Mouse (Mus musculus) liver, embryonic 16.5 days (tissue): ENCODE results near the gene Anxa6. TPM values are rescaled to one million over a fixed set of nuclear protein-coding genes. Genes with fewer than 3 reads are reported as not detected.
A peak's percentile ranks its signal among the peaks of the same experiment; 100 is the strongest.

ENCODE experiments used
- ATAC-seq: fragments of 200-750 bp; cut with Nextera tagmentation; 2 replicates; pipeline ENCODE4 v1.8.0; 2017; ENCODE audit warnings: low read depth, mild to moderate bottlenecking, moderate number of reproducible peaks, moderate library complexity
- H3K27ac ChIP-seq: fragments of 300-500 bp; sonication (generic); 2 replicates; pipeline ENCODE4 v1.5.1; 2014; ENCODE audit warnings: mild to moderate bottlenecking, low read length
- H3K27me3 ChIP-seq: fragments of 300-500 bp; sonication (generic); 2 replicates; pipeline ENCODE4 v1.6.1; 2014; ENCODE audit warnings: low read depth, low read length, mixed read lengths; ENCODE audit not compliant: control insufficient read depth, insufficient read depth
- H3K36me3 ChIP-seq: fragments of 300-500 bp; sonication (generic); 2 replicates; pipeline ENCODE4 v1.6.1; 2014; ENCODE audit warnings: mild to moderate bottlenecking; ENCODE audit not compliant: control insufficient read depth, insufficient read depth
- H3K4me1 ChIP-seq: fragments of 300-500 bp; sonication (generic); 2 replicates; pipeline ENCODE4 v1.6.1; 2014; ENCODE audit warnings: low read depth, low read length, mixed read lengths; ENCODE audit not compliant: control insufficient read depth
- H3K4me2 ChIP-seq: fragments of 300-500 bp; sonication (generic); 2 replicates; pipeline ENCODE4 v1.6.1; 2014; ENCODE audit warnings: low read depth, low read length, mixed read lengths
- H3K4me3 ChIP-seq: fragments of 300-500 bp; sonication (generic); 2 replicates; pipeline ENCODE4 v1.5.1; 2014; ENCODE audit warnings: low read depth, mild to moderate bottlenecking, low read length
- H3K9ac ChIP-seq: fragments of 300-500 bp; sonication (generic); 2 replicates; pipeline ENCODE4 v1.6.1; 2014; ENCODE audit warnings: low read depth, low read length
- H3K9me3 ChIP-seq: fragments of 300-500 bp; sonication (generic); replicated peaks from 2 replicates; pipeline ENCODE4 v1.6.1; 2016; ENCODE audit warnings: low read length; ENCODE audit not compliant: control insufficient read depth
- WGBS: fragments of 180-500 bp; shearing (Covaris S2); extraction: QIAGEN DNeasy Blood & Tissue Kit; methylation state at CpG from one replicate; pipeline ENCODE4 v1.1.7; 2014; ENCODE audit not compliant: insufficient replicate concordance; 5-methylcytosine and 5-hydroxymethylcytosine counted together
- polyA plus RNA-seq: library from polyadenylated mRNA; unstranded; fragments of >200 nt; fragmentation: Nextera tagmentation; extraction: Ambion mirVana; gene quantifications from 2 replicates; pipeline ENCODE4 v1.2.1, GENCODE M21; 2015

Gene Anxa6
- polyA plus RNA-seq, 1 experiment from 2014 or later: 66.1 TPM

DNA sequence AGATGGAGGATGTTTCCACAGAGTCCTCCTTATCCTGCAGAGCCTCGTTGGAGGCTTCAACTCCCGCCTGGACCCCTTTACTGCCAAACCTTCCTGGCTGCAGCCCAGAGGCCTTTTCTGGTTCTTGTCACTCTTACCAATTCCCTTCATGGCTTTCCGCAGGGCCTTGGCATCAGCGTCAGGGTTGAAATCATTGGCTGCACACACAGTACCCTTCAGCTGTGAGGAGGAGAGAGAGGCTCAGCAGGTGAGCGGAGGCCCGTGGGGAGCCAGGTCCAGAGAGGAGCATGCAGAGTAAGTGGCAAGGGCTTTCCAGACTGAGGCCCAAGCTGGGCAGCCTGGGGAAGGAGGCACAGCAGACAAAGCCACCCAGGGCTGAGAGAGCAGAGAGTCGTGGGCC lies 37.1 kb downstream of the Anxa6 start:
- H3K27me3 ChIP-seq: no peaks in the 10 kb centered on the region
- 69% methylated on average over 7 of the region's 7 CpGs for WGBS

DNA sequence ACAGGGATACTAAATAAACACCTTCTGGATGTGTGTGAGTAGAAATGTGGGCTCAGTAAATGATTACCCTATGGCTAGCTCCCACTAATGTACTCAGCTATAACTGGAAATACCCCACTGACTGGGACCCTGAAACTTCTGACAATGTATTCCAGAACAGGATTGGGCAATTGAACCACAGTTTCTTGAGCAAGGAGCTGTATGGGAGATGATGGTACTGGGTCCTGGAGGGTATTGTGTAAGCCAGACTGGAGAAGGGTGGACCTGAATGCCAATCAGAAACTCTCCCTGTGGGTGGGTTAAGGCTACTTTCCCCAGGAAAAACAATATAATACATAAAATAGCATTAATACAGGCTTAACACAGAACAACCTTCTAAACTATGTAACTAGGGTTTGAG lies 43.3 kb downstream of the Anxa6 start:
- Histone ChIP-seq H3K36me3 (peaks cover 7% of the 10 kb centered on the region), H3K27me3 (no peaks in the 10 kb centered on the region), H3K4me2 (no peak overlapping the region), H3K9me3 (no peaks in the 10 kb centered on the region), H3K4me3 (no peak overlapping the region), H3K27ac (no peak overlapping the region), H3K9ac (no peak overlapping the region), H3K4me1 (no peaks in the 10 kb centered on the region)
- no peak for ATAC-seq

More for the DNA sequence above, 37.1 kb downstream of the Anxa6 start:
- Histone ChIP-seq H3K9me3 (no peaks in the 10 kb centered on the region), H3K4me1 (no peaks in the 10 kb centered on the region), H3K4me2 (no peak overlapping the region), H3K27ac (no peak overlapping the region), H3K4me3 (no peak overlapping the region), H3K9ac (no peak overlapping the region), H3K36me3 (peaks cover 5% of the 10 kb centered on the region)
- no peak for ATAC-seq

DNA sequence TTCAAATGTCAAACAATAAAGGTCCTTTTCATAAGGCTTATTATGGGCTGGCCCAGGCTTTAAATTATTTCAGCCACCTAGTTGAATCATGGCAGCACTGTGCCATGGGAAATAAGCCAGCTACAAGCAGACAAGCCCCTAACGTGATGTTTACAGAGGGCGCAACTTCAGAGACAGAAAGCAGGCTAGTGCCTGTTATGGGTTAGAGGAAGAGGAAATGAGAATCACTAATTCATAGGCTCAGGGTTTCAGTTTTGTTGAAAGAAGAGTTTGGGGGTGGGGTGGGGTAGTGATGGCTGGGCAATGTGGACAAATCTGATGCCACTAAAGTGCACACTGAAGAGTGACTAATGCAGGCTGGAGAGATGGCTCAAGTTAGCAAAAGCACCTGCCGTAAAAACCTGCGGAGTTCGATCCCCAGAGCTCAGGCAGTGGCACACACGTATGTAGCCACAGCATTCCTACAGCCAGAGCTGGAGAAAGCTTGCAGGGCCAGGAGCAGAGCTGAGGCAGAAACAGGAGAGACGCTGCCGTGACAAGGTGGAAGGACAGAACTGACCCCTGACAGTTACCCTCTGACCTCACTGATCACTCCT lies 44.4 kb downstream of the Anxa6 start:
- no peak overlapping the region for H3K27ac ChIP-seq
- ATAC-seq: no peak
- H3K4me1 ChIP-seq: no peaks in the 10 kb centered on the region
- H3K27me3 ChIP-seq: no peaks in the 10 kb centered on the region
- H3K9ac ChIP-seq: no peak overlapping the region
- H3K36me3 ChIP-seq: peaks cover 7% of the 10 kb centered on the region
- H3K4me3 ChIP-seq: no peak overlapping the region
- 71% methylated on average over 8 of the region's 8 CpGs for WGBS
- no peak overlapping the region for H3K4me2 ChIP-seq
- H3K9me3 ChIP-seq: no peaks in the 10 kb centered on the region

DNA sequence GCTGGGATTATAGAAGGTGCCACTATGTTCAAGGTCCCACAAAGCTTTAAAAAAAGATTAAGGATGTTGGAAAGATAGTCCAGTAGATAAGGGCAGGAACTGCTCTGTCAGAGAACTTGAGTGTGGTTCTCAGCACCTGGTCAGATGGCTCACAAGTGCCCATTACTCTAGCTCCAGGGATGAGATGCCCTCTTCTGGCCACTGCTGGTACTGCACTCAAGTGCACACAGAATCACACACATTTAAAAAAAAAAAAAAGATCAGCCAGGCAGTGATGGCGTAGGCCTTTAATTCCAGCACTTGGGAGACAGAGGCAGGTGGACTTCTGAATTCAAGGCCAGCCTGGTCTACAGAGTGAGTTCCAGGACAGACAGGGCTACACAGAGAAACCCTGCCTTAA lies 45.3 kb downstream of the Anxa6 start:
- Histone ChIP-seq H3K4me3 (no peak overlapping the region), H3K27me3 (no peaks in the 10 kb centered on the region), H3K9me3 (no peaks in the 10 kb centered on the region), H3K4me1 (no peaks in the 10 kb centered on the region), H3K9ac (no peak overlapping the region), H3K4me2 (no peak overlapping the region), H3K27ac (no peak overlapping the region), H3K36me3 (peaks cover 7% of the 10 kb centered on the region)
- ATAC-seq: no peak
- 62% methylated on average over 1 of the region's 1 CpGs for WGBS

DNA sequence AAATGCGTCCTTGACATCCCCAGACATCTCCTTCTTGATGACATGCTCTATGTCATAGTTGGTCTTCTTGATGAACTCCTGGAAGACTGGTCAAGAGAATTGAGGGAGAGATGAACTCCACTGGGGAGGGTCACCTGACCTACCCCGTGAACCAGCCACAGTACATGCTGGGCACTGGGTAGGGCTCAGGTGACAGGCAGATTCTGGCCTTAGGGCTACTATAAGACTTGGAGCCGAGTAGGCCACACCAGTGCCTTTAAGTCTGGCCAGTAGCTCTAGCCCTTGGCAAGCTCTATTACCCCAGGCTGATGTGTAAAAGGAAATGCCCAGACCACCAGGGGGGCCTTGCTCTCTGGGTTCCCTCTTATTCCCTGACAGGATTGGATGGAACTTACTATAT lies 48.2 kb downstream of the Anxa6 start:
- no peaks in the 10 kb centered on the region for H3K4me1 ChIP-seq
- no peak overlapping the region for H3K4me3 ChIP-seq
- no peaks in the 10 kb centered on the region for H3K9me3 ChIP-seq
- ATAC-seq: peak; percentile 41; the same call in 1 of the 2 replicates
- H3K4me2 ChIP-seq: no peak overlapping the region
- peaks cover 14% of the 10 kb centered on the region for H3K36me3 ChIP-seq
- WGBS: 73% methylated on average over 3 of the region's 3 CpGs
- H3K27ac ChIP-seq: no peak overlapping the region
- no peak overlapping the region for H3K9ac ChIP-seq
- no peaks in the 10 kb centered on the region for H3K27me3 ChIP-seq

DNA sequence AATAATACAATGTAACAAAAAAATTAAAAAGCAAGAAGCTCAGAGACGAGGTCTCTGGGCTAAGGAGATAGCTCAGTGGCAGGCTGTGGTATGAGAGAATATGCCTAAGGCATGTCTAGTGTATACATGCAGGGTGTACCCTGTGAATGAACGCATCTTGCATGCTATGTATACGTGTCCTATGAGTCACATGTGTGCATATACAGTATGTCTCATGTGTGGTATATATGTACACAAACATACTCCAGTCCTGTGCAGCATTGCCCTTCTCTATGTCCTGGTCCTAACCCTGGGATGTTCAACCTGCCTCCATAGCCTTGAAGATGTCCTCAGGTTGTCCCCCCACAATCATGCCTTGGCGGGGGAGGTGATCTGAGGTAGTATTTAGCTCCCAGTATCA lies 48.7 kb downstream of the Anxa6 start:
- H3K4me1 ChIP-seq: no peaks in the 10 kb centered on the region
- ATAC-seq: no peak
- no peak overlapping the region for H3K27ac ChIP-seq
- peaks cover 14% of the 10 kb centered on the region for H3K36me3 ChIP-seq
- no peaks in the 10 kb centered on the region for H3K9me3 ChIP-seq
- H3K27me3 ChIP-seq: no peaks in the 10 kb centered on the region
- no peak overlapping the region for H3K4me2 ChIP-seq
- H3K4me3 ChIP-seq: no peak overlapping the region
- H3K9ac ChIP-seq: no peak overlapping the region
- 53% methylated on average over 4 of the region's 4 CpGs for WGBS

DNA sequence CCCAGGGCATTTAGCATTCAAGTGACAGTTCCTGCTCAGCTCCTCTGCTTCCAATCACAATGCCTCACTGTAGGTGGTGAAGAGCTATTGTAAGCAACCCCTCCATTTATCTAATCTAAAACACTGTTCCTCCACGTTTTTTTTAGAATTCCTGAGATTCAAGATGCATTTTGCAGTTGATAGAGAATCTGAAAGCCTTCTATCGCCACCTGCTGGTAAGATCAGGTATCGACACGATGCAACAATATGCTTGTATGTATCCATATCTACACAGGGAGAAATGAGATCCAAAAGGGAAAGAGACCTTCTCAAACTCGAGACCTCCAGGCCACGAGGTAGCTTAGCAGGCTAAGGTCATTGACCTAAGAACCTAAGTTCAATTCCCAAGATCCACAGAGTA lies 49.2 kb downstream of the Anxa6 start:
- no peak overlapping the region for H3K4me3 ChIP-seq
- no peaks in the 10 kb centered on the region for H3K27me3 ChIP-seq
- H3K9me3 ChIP-seq: no peaks in the 10 kb centered on the region
- H3K27ac ChIP-seq: no peak overlapping the region
- no peak for ATAC-seq
- H3K36me3 ChIP-seq: peaks cover 14% of the 10 kb centered on the region
- H3K4me2 ChIP-seq: no peak overlapping the region
- H3K4me1 ChIP-seq: no peaks in the 10 kb centered on the region
- no peak overlapping the region for H3K9ac ChIP-seq
- under 1% methylated on average over 6 of the region's 6 CpGs for WGBS

DNA sequence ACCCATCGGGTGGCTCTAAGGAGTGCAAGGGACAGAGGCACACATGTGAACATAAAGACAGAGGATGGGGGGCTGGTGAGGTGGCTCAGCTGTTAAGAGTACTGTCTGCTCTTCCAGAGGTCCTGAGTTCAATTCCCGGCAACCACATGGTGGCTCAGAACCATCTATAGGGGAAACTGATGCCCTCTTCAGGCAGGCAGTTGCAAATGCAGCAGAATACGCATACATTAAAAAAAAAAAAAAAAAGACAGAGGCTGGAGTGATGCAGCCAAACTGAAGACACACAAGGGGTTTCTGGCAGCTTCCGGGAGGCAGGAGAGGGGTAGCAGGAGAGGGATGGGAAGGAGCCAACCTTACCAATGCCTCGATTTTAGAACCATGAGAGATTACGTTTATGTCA lies 50.7 kb downstream of the Anxa6 start:
- Histone ChIP-seq H3K9ac (no peak overlapping the region), H3K27me3 (no peaks in the 10 kb centered on the region), H3K4me1 (no peaks in the 10 kb centered on the region), H3K36me3 (peaks cover 11% of the 10 kb centered on the region), H3K4me2 (no peak overlapping the region), H3K27ac (no peak overlapping the region), H3K4me3 (no peak overlapping the region), H3K9me3 (no peaks in the 10 kb centered on the region)
- ATAC-seq: no peak
- WGBS: 72% methylated on average over 6 of the region's 6 CpGs

DNA sequence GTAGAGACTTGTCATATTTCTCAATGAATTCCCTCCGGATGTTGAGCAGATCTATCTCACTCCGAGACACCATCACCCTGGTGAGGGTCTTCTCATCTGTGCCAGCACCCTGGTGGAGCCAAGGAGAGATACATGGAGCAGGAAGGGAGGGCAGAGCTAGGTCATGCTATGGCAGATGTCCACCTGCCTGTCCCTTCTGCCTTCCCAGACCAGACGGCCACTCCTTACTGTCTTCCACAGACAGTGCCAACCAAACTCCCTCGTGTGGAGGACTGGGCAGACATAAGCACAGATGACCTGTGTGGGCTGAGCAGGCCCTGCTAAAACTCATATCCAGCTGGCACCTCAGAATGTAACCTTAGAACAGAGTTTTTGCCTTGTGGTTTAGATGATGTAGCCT lies 51.6 kb downstream of the Anxa6 start:
- Histone ChIP-seq H3K27me3 (no peaks in the 10 kb centered on the region), H3K9ac (no peak overlapping the region), H3K4me2 (no peak overlapping the region), H3K36me3 (peaks cover 11% of the 10 kb centered on the region), H3K4me1 (no peaks in the 10 kb centered on the region), H3K9me3 (no peaks in the 10 kb centered on the region), H3K4me3 (no peak overlapping the region), H3K27ac (no peak overlapping the region)
- 65% methylated on average over 4 of the region's 4 CpGs for WGBS
- ATAC-seq: no peak
